Mouse (Mus musculus) testis, adult 2 months (tissue): ENCODE measurements at regions not wholly inside any gene's neighbourhood (a gene's known extent, or its start where the extent isn't known, plus 50 kb on each side); places are given as distances from the start of the nearest gene placed in this dataset.

Experiments used
- H3K27ac ChIP-seq: fragments of 200-500 bp; 2 replicates; pipeline ENCODE4 v1.5.1; 2012; ENCODE audit warnings: low read depth, low read length; ENCODE audit not compliant: control insufficient read depth, insufficient read depth
- H3K27me3 ChIP-seq: fragments of 200-500 bp; 2 replicates; pipeline ENCODE4 v1.6.1; 2012; ENCODE audit warnings: mild to moderate bottlenecking, low read length, moderate library complexity; ENCODE audit not compliant: control insufficient read depth, insufficient read depth
- H3K36me3 ChIP-seq: fragments of 200-500 bp; 2 replicates; pipeline ENCODE4 v1.6.1; 2012; ENCODE audit warnings: mild to moderate bottlenecking, low read length; ENCODE audit not compliant: control insufficient read depth, insufficient read depth
- H3K4me1 ChIP-seq: fragments of 200-500 bp; 2 replicates; pipeline ENCODE4 v1.6.1; 2012; ENCODE audit warnings: low read length; ENCODE audit not compliant: control insufficient read depth, insufficient read depth
- H3K4me3 ChIP-seq: fragments of 200-500 bp; 2 replicates; pipeline ENCODE4 v1.5.1; 2012; ENCODE audit warnings: low read depth, mild to moderate bottlenecking, low read length, moderate library complexity, mixed read lengths; ENCODE audit not compliant: control insufficient read depth
- CTCF ChIP-seq: fragments of 200-500 bp; IDR thresholded peaks from 2 replicates; pipeline ENCODE4 v1.5.1; 2012; ENCODE audit warnings: low read depth, mild to moderate bottlenecking, inconsistent platforms, low read length, moderate library complexity; ENCODE audit not compliant: control insufficient read depth, insufficient read depth, insufficient replicate concordance
- POLR2A ChIP-seq: fragments of 200-500 bp; IDR thresholded peaks from 2 replicates; pipeline ENCODE4 v1.6.1; 2012; ENCODE audit warnings: low read depth, mild to moderate bottlenecking, inconsistent platforms, low read length, moderate library complexity; ENCODE audit not compliant: control insufficient read depth

DNA sequence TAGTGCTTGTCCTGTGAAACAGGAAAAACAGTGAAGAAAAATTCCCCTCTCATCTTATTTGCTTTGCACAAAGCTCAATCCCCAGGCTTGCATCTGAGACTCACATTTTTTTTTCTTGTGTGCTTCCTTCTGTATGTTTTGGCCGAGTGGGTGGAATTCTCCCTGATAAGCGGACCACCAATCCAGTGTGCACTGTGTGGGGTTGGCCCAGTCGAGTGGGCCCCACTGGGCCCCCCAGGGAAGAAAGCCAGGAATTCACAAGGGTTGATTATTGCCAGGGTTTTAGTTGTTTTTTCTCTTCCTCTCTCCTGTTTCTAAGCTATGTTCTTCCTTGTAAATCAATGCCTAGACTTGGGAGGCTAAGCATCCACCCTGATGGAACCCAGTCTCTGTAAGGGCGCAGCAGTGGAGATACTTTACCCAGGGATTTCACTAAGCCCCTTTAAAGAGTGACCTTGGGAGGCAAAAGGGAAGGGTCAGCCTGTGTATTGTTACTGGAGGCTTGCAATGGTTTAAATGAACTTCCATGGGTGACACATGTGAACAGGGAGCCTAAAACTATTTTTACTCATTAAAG lies 120.3 kb downstream of the Gm10295 start:
- Histone ChIP-seq H3K4me1 (no peaks in the 10 kb centered on the region), H3K27me3 (no peaks in the 10 kb centered on the region), H3K4me3 (no peak overlapping the region), H3K36me3 (no peaks in the 10 kb centered on the region), H3K27ac (peak overlapping the region; percentile 49; the same call in 1 of the 2 replicates)
- no peak for TF ChIP-seq POLR2A
- no peak for TF ChIP-seq CTCF

DNA sequence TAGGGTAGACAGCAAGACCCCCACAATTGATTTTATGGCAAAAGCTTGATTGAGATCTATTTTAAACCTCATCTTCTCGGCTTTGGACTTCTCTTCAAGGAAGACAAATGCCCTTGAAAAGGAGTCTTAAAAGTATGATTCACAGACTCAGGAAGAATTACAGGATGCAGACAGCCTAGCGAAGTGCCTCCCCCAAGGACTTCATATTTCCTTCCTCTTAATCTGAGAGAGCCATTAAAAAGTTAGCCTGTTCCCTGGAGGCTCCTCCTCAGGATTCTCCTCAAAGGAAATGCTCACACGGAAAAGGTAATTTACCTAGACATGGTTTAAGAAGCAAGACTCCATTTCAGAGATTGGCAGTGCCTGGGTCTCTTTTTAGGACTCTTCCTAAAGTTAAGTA lies 122.1 kb downstream of the Gm10295 start:
- Histone ChIP-seq H3K4me3 (no peak overlapping the region), H3K27me3 (no peaks in the 10 kb centered on the region), H3K36me3 (no peaks in the 10 kb centered on the region), H3K27ac (no peak overlapping the region), H3K4me1 (no peaks in the 10 kb centered on the region)
- no peak for TF ChIP-seq CTCF
- no peak for TF ChIP-seq POLR2A

DNA sequence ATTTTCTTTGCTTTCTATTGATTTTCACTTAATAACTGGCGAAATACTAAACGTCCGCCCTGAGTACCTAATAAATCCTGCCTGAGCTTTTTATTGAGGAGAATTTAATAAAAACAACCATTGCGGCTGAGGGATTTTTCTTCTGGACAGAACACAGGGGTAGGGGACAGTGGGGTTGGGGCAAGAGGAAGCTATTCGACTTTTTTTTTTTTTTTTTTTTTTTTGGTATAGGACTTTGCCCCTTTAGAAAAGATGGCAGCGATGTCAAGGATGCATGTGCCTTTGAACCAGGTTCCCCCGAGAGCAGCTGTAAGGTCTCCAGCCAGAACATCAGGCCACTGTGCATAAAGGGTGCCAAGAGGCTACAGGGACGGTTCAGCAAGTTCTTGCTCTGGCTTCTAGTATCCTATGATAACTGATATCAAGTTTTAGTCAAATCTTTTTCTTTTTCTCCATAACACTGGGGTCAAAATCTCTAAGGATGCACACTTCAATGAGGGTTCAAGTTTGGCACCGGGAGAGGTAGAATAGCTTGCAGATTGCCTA lies 126.9 kb downstream of the Gm10295 start:
- Histone ChIP-seq H3K27me3 (no peaks in the 10 kb centered on the region), H3K4me3 (no peak overlapping the region)

DNA sequence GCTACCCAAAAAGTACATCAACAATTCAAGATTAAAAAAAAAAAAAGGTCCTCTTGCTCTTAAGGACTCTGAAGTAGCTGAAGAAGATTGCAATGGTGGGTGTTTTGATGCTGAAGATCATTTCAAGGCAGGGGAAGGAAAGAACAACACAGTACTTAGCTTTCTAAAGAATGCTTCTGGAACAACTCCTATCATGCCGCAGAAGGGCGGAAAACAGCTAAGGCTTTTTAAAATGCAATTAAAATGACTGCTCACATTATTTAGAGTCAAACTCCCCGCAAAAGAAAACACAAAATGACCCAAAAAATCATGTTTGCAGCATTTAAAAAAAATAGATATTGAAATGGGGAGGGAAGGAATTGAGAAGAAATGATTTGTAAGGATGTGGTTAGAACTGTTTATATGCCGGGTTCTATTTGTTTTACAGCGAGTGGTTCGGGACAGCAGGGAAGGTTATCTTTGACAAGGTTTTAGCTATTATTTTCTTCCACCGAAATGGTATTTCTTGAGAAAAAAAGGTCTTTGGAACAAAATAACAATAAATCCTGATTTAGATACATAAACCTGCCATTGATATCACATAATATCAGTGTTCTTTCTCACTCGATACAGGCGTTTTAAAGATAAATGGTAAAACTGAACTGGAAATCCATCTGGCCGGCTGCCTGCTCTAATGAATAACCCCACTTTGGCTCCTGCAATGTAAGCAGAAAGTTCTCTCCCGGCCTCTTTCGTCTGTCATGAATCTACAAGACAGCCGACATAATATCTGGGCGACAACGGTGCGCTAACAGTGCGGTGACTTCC lies 127.6 kb downstream of the Gm10295 start:
- TF ChIP-seq CTCF (no peak), POLR2A (no peak)
- Histone ChIP-seq H3K27me3 (no peaks in the 10 kb centered on the region), H3K36me3 (no peaks in the 10 kb centered on the region), H3K4me1 (no peaks in the 10 kb centered on the region), H3K4me3 (no peak overlapping the region), H3K27ac (peak overlapping the region; percentile 21; the same call in 1 of the 2 replicates)

More for the DNA sequence above, 126.9 kb downstream of the Gm10295 start:
- Histone ChIP-seq H3K4me1 (no peaks in the 10 kb centered on the region), H3K36me3 (no peaks in the 10 kb centered on the region), H3K27ac (no peak overlapping the region)
- no peak for TF ChIP-seq POLR2A
- TF ChIP-seq CTCF, result no peak

DNA sequence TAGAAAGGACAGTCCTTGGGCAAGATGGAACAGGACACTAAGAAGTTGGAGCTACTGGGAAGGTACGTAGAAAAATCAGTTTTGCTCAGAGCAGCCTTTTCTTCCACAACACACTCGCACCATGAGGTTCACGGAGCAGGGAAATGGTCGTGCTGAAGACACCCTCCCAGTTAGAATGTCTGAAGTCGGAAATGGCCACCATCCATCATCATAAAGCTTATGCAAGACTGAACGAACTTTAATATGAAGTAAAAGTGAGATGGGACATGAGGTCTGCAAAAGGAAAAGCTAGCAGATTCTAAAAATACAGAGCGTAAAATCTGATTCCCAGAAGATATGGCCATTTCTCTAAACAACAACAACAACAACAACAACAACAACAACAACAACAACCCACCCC lies 133.9 kb downstream of the Gm10295 start:
- Histone ChIP-seq H3K27ac (peak overlapping the region; percentile 32; the same call in 1 of the 2 replicates), H3K4me1 (no peaks in the 10 kb centered on the region), H3K36me3 (no peaks in the 10 kb centered on the region), H3K27me3 (no peaks in the 10 kb centered on the region), H3K4me3 (no peak overlapping the region)
- no peak for TF ChIP-seq CTCF
- TF ChIP-seq POLR2A, result no peak

DNA sequence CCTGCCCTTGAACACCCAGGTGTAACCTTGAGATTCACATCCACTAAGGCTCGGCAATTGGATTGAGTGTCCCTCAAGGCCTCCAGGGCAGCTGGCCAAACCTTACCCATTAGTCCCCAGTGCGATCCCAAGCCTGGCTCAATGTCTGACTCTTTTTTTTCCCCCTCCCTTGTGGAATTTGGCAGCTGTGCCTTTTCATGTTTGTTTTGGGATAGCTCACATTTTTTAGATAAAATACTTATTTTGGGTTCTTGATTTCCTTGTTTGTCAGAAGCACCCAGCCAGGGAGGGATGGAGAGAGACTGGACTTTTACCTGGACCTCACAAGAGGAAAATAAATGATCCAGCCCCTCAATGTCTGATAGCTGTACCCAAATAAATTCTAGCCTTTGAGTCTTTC lies 134.5 kb downstream of the Gm10295 start:
- TF ChIP-seq POLR2A (no peak), CTCF (no peak)
- Histone ChIP-seq H3K4me3 (no peak overlapping the region), H3K4me1 (no peaks in the 10 kb centered on the region), H3K27me3 (no peaks in the 10 kb centered on the region), H3K36me3 (no peaks in the 10 kb centered on the region), H3K27ac (no peak overlapping the region)

DNA sequence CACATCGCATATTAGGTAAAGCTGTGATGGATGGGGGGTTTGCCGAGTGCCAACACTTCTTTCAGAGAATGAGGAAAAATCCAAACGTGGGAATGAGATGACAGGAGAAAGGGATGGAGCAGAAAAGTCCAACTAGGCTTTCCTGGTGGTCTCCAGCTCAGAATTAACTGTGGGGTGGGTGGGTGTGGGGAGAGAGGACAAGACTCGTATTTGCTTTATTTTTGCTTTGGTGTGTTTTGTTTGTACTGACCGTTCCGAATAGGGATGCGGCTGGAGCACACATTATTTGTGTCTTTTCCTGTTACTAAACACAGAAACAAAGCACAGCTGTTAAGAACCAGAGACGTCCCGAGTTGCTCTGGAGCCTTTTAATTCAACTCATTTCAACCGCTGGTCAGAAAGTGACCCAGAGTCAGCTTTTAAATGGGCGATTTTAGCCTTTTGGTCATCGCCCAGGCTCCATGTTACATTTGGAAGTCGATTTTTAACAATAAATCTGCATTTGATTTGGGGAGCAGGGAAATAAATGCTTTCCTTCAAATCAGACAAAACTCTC lies 136.7 kb downstream of the Gm10295 start:
- H3K27me3 ChIP-seq, result no peaks in the 10 kb centered on the region
- TF ChIP-seq POLR2A (no peak), CTCF (no peak)
- H3K27ac ChIP-seq, result 0 out of 2 replicates have a peak overlapping the region, but pooled peaks have one; percentile 52

More for the DNA sequence above, 136.7 kb downstream of the Gm10295 start:
- Histone ChIP-seq H3K36me3 (no peaks in the 10 kb centered on the region), H3K4me3 (no peak overlapping the region), H3K4me1 (no peaks in the 10 kb centered on the region)
